Mouse (Mus musculus): ENCODE measurements around the gene Wdr95.

DNA sequence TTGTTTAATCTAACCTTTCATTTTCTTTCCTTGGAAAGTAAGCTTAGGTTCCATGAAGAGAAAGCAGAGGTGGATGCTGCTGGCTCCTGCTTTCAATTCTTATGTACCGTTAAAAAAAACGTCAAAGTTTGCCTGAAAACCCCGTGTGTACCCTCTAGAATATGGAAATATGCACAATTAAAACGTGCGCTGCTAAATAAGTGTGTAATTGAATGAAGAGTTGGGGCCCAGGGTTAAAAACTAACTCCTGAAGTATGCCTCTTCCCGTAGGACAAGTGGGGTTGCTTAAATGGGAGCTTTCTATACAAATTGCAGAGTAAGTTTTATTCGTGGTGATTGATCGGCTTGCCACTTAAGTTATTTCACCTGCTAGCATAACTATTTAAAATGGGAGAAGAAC is 108.8 kb downstream of the Wdr95 start:
- TF ChIP-seq POLR2A (IDR thresholded peaks at IDR 0.05; ENCODE audit: extremely low read depth, insufficient read depth, low read length) (no peak), CTCF (IDR thresholded peaks at IDR 0.05; ENCODE audit: low read depth, low read length) (no peak)

All from liver, adult 2 months (tissue).